Mouse (Mus musculus): ENCODE measurements around the gene Cdr2l. TPM values are rescaled to one million over a fixed set of nuclear protein-coding genes. Genes with fewer than 3 reads are reported as not detected.

The Cdr2l gene
- 10 to 100 TPM; 26.8 to 29.3 TPM for total RNA-seq (2021)
- long read RNA-seq, experiment 1, transcript Cdr2l-201 (5 exons, 3,700 nt), result major isoform, 29 of 38 reads
- long read RNA-seq, experiment 1, partial matches to known transcripts, result 8 of 38 reads
- long read RNA-seq, experiment 1, other reads (novel, unspliced or antisense), result 1 of 38 reads
- long read RNA-seq, experiment 2, transcript Cdr2l-201 (5 exons, 3,700 nt), result major isoform, 25 of 38 reads
- long read RNA-seq, experiment 2, partial matches to known transcripts, result 0 of 38 reads
- long read RNA-seq, experiment 2, other reads (novel, unspliced or antisense), result 13 of 38 reads

GRCm38 (mm10) chr11:115381743-115382539 is at the start of gene Cdr2l:
TSS of gene Cdr2l (plus strand) at chr11:115381916.
- peak; percentile 86 to 91 for DNase-seq (ENCODE audit: low spot score in 2 of 2)

- no peak for DNase-seq (ENCODE audit: low spot score in 2 of 2)
Measured at GRCm38 (mm10) chr11:115334531-115334930, 47.2 kb upstream of the Cdr2l start, which contains the start of gene Otop3. TSS of gene Otop3 (plus strand) at chr11:115334731.

GRCm38 (mm10) chr11:115335223-115335622 is 46.5 kb upstream of the Cdr2l start:
- DNase-seq (ENCODE audit: low spot score in 2 of 2), result no peak

- DNase-seq (ENCODE audit: low spot score in 2 of 2), result no peak
Measured at GRCm38 (mm10) chr11:115336115-115336514, 45.6 kb upstream of the Cdr2l start.

GRCm38 (mm10) chr11:115337350-115337749 is 44.4 kb upstream of the Cdr2l start:
- no peak for DNase-seq (ENCODE audit: low spot score in 2 of 2)

- no peak for DNase-seq (ENCODE audit: low spot score in 2 of 2)
Measured at GRCm38 (mm10) chr11:115337826-115338225, 43.9 kb upstream of the Cdr2l start.

GRCm38 (mm10) chr11:115341246-115341645 is 40.5 kb upstream of the Cdr2l start:
- no peak for DNase-seq (ENCODE audit: low spot score in 2 of 2)

- no peak for DNase-seq (ENCODE audit: low spot score in 2 of 2)
Measured at GRCm38 (mm10) chr11:115341866-115342265, 39.9 kb upstream of the Cdr2l start.

GRCm38 (mm10) chr11:115344967-115345366 is 36.7 kb upstream of the Cdr2l start:
- peak in 1 of 2 experiments; percentile 22 for DNase-seq (ENCODE audit: low spot score in 2 of 2)

- no peak for DNase-seq (ENCODE audit: low spot score in 2 of 2)
Measured at GRCm38 (mm10) chr11:115345515-115345914, 36.2 kb upstream of the Cdr2l start.

- no peak for DNase-seq (ENCODE audit: low spot score in 2 of 2)
Measured at GRCm38 (mm10) chr11:115348681-115349248, 33.0 kb upstream of the Cdr2l start.

GRCm38 (mm10) chr11:115349976-115350375 is 31.7 kb upstream of the Cdr2l start:
- DNase-seq (ENCODE audit: low spot score in 2 of 2), result no peak

- no peak for DNase-seq (ENCODE audit: low spot score in 2 of 2)
Measured at GRCm38 (mm10) chr11:115353375-115353774, 28.3 kb upstream of the Cdr2l start.

GRCm38 (mm10) chr11:115354183-115354582 is 27.5 kb upstream of the Cdr2l start:
- DNase-seq (ENCODE audit: low spot score in 2 of 2), result peak; percentile 68 to 71

- DNase-seq (ENCODE audit: low spot score in 2 of 2), result peak; percentile 70 to 78
Measured at GRCm38 (mm10) chr11:115358468-115358867, 23.2 kb upstream of the Cdr2l start.

GRCm38 (mm10) chr11:115359293-115359692 is 22.4 kb upstream of the Cdr2l start:
- no peak for DNase-seq (ENCODE audit: low spot score in 2 of 2)

GRCm38 (mm10) chr11:115359726-115360125 is 22.0 kb upstream of the Cdr2l start:
- DNase-seq (ENCODE audit: low spot score in 2 of 2), result no peak

- no peak for DNase-seq (ENCODE audit: low spot score in 2 of 2)
Measured at GRCm38 (mm10) chr11:115364136-115364535, 17.6 kb upstream of the Cdr2l start.

- no peak for DNase-seq (ENCODE audit: low spot score in 2 of 2)
Measured at GRCm38 (mm10) chr11:115366039-115366705, 15.5 kb upstream of the Cdr2l start.

- DNase-seq (ENCODE audit: low spot score in 2 of 2), result peak; percentile 40 to 64
Measured at GRCm38 (mm10) chr11:115366706-115367394, 14.9 kb upstream of the Cdr2l start.

All from left cerebral cortex, adult 18-20 months (tissue).